Mouse (Mus musculus) ZHBTc4 (cell line): ENCODE results near the gene Snx1.

Experiments used
- DNase-seq: peaks from one replicate; pipeline ENCODE4 v3.0.0-alpha.2; 2011; ENCODE audit warnings: low read depth, low spot score

The Snx1 gene

DNA sequence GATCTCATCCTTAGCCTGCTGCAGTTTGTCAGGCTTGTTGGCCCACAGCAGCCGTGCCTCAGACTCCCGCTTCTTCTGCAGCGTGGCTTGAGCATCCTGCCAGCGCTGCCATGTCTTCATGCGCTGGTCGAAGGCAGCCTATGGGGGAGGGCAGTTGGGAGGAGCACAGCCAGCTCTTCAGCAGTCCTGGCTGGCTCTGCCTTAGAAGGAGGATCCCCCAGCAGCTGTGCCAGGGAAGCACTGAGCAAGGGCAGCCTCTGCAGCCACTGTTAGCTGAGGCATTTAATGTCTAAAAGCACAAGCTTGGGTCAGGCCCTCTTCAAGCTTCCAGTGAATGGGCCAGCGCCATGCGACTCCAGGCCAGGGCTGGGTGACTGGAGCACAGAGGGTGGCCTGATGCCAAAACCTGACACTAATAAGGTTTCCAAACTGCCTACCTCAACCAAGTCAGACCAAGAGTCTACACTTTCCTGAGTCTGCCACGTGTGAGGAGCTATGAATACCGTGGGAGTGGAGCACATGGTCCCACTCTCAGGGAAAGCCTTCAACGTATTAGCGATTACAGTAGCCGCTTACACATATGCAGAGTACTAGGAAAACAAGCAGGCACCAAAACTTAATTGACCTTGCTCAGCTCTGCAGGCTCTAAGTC is 35.7 kb downstream of the Snx1 start:
- no peak for DNase-seq

DNA sequence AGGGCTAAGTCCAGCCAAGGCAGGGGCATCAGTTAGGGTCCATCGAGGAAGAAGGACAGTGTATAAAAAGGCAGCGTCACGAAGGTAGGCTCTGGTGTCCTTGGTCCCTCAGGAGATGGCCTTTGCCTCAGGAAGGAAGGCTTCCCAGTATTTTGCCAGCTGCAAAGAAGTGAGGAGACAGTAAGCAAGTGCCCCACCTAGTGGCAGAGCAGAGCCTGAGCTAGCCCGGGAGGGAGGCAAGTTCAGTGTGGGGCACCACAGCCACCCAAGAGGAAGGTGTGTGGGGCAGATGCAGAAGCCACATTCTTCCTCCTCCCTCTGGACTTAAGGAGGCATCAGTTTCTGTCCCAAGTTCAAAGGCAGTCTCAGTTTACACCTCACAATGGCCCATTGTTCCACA is 38.0 kb downstream of the Snx1 start:
- DNase-seq = peak; percentile 87

DNA sequence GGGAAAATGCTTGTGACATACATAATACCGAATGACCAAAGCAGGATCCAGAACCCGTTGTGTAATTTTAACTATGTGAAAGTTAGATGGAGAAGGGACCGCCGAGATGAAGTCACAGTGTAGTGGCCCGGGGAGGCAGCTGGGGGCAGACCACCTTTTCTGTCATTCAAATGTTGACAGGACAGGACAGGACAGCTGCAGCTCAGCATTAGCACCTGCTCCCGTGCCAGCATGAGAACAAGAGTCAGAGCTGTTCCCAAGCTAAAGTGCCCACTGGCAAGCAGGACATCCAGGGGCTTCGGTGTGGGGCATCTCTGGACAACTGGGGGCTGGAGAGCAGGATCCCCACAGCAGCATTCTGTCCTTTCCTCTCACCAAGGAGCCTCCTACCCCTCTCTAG is 39.3 kb downstream of the Snx1 start:
- DNase-seq = no peak

DNA sequence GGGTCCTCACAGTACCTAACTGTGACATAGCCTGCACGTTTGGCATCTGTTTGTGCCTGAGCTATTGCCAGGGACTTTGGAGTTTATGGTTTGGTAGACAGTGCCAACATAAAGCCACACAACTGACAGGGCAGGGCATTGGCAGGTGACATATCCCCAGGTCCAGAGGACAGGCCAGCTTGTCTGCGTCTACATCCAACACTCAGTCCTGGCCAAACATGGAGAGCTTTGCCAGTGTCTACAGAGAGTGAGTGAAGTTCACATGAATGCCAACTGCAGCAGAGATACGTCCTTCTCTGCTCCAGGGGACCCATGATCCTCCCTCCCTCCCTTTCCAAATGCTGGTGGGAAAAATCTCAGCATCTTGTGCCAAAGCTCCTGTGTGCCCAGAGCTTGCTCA is 42.2 kb downstream of the Snx1 start:
- DNase-seq = no peak

DNA sequence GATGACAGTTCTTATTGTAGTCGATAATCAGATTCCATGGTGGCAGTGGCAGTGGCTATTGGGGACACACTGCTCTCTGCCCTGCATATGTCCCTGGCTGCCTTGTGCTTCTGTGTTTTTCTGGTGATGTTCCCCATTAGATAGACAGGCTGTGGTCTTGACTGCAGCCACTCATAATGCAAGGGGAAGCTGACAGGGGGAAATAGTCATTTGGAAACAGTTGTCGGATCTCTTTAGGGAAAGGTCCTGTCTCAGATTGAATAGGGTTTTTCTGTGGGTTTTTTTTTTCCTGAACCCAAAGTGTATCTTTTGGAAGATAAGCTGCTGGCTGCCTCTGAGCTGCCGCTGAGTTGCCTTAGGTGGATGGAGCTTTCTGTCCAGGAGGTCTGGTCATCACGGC is 44.4 kb downstream of the Snx1 start:
- DNase-seq = no peak

DNA sequence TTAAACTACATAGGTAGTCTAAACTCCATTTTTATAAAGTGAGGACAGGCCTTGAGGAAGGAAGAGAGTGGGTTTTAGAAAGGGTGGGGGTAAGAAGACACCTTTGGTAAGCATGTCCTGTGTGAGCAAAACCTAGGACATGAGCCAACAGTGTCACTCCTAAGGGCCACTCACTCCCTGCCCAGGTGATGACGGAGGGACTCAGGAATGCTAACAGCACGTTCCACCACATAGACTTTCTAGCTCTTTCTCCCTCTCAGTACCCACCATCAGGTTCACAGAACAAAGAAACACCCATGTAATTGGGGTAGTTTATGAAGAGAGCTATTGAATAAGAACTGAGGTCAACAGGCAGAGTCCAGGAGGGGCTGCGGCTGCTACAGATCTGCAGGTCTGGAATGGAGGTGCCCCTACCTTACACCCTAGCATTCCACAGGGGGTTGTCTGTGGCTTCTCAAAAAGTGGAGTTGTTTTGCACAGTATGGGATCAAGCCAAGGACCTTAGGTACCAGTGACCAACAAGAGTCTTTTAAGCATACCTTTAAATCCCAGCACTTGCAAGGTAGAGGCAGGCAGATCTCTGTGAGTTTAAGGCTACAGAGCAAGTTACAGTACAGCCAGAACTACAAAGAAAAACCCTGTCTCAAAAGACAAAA is 45.5 kb downstream of the Snx1 start:
- DNase-seq = no peak

DNA sequence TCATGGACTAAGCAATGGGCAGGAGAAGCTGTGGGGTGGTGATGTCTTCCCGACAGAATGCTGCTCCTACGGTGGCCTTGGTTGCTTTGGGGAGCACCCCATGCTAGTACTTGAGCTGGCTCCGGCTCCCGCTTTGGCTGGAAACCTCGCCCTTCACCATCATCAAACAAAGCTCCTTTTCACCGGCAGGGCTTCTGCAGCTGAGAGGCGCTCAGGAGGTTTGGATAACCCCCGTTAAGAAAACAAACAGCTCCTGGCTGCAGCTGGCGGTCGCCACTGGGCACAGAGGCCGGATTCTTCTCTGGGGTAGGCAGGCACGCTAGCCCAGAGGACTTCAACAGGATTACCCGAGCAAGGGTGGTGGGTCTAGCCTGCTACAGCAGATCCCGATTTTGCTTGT is 47.9 kb downstream of the Snx1 start:
- no peak for DNase-seq

DNA sequence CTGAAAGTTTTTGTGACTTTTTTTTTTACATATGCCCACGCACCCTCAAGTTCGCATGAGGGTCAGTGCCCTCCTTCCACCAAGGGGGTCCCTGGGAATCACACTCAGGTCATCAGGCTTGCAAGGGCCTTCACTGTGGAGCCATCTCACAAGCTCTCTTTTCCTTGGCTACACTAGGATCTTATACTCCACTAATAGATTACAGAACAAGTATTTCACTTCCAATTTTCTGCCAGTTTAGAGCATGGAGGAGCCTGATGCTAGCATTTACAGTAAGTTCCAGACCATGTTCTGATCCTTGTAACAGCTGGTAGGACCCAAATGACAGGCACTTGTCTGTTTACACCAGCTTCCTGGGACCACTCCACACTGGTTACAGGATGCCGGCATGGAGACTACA is 48.3 kb downstream of the Snx1 start:
- DNase-seq = no peak

DNA sequence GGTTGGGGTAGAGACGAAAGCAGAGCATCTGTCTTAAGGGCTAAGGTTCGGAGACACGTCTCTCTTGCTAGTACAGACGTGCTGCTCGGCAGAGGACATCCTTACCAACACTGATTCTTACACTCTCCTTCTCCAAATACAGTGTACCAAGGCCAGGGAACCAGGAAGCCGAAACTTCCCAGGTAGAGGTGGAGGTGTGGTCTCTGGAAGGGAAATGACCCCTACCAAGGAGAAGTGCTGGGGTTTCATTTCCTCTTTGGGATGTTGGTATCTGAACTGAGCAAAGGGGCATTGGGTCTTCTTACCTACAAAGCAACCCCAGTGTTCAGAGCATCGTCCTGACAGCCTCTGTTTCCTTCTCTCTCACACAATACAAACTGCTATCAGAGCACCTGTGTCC is 53.6 kb downstream of the Snx1 start:
- no peak for DNase-seq

DNA sequence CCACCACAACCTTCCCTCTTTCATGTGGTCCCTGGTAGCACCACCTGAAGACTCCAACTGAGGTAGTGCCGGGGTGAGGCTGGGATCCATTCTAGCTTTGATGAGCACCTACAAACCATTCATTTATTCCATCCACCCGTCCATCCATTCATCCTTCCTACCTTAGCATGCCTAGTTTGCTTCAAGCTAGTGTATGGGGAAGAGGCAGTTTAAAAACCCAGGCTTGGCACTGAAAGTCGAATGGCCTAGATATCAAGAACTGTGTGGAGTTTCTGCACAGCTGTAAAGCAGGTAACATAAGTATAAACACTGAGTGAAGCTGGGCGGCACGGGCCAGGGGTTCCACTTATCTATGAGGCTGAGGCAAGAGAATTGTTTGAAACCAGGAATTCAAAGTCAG is 56.2 kb downstream of the Snx1 start:
- no peak for DNase-seq

DNA sequence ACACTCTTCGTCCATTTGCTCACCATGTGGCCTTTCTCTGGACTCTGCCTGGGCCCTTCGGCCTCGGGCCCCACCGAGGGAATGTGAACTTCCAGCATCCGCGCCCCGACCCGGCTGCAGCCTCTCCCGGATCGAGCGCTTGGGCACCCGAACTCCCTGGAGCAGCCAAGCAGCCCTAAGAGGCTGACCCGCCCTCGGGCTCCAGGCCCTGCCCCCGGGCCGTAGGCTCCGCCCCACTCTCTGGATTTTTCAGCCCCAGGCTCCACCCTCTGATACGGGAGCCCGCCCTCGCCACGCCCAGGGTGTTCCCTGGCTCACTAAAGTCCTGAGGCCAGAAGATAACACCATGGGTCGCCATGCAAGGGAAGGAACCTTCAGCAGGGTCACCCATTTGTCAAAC is 56.8 kb downstream of the Snx1 start, which contains the start of gene Snx22:
Snx22 (minus strand) TSS at position 137 of the 400 bp plus-strand sequence.
- DNase-seq = peak; percentile 95

DNA sequence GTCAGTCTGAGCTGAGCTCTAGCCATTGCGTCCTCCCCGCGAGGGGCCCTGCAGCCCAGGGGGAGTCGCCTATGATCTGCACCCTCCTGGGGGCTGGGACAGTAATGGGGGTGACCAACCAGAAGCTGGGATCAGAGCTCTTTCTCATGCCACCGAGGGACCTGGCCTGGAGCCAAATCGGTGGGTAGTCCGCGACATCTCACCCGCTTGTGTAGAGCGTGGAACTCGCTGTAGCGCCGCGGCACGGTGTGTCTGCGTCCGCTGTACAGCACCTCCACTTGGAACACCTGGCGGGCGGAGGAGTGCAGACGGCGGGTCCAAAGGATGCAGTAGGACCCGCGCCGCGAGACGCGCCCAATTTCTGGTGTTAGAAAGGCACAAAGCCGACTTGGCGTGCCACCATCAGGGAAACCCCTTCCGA is 57.4 kb downstream of the Snx1 start:
- peak; percentile 60 for DNase-seq

DNA sequence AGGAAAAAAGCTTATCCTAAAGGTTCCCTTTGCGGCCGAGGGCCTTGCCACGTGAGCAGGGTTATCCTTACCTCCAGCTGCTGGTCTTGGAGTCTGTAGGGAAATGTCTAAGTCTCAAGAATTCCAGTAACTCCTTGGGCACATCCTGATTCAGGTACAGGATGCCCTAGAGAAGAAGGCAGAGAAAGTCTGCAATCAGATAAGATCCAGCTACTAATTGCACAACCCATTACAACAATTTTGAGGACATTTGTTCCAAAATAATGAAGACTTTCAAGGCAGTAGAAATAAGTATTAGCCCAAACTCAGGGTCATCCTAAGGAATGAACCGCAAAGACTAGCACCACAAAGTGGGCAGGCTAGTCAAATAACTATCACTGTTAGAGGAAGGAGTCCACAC is 58.3 kb downstream of the Snx1 start:
- no peak for DNase-seq

DNA sequence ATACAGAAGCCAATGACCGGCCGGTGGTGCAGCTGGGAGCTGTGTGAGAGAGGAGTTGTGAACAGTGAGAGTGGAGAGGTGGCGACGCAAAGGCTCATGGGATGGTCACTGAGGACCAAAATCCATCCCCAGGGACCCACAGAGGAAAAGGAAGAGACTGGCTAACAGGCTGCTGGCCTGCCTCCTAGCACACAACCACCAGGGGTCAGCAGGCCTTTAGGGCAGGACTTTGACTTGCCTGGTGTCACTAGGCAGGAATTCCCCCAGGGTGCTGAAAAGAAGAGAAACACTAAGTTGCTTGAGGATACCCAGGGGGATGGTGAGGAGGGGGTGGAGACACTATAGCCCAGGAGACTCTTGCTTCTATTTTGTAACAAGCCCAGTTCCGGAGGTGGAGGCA is 58.8 kb downstream of the Snx1 start:
- peak; percentile 69 for DNase-seq

DNA sequence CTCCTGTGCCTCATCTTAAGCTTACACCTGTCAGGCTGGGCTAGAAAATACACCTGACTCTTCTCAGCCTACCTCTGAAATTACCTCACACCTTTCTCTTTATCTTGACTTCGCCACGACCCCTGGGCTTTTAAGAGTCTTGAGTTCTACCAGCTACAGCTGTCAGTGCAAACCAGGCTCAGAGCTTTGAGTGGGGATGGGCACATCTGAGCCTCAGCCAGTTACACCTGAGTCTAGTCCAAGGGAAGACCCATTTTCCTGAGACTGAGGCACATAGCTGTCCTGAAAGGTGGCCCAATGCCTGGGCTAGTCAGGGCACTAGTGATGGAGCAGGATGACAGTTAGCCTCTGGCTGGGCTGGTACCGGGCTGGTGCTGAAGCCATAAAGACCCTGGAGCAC is 59.6 kb downstream of the Snx1 start:
- DNase-seq = no peak

DNA sequence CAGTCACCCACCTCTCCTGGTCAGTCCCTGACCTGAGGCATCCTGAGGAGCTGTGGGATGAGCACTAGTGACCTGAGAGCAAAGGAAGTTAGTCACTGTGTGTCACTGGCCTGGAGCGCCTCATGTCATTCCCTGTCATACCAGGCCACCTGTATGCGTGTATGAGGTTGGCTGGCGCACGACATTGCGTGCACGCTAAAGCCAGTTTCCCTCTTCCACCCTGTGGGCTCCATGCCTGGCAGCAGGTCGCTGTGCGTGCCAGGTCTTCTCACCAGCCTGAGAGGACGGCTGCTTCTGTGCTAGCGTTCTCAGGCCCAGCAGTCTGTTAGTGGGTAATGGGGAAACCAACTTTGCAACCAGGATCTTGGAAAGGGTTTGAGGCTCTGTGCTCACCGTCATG is 62.1 kb downstream of the Snx1 start:
- DNase-seq = no peak

DNA sequence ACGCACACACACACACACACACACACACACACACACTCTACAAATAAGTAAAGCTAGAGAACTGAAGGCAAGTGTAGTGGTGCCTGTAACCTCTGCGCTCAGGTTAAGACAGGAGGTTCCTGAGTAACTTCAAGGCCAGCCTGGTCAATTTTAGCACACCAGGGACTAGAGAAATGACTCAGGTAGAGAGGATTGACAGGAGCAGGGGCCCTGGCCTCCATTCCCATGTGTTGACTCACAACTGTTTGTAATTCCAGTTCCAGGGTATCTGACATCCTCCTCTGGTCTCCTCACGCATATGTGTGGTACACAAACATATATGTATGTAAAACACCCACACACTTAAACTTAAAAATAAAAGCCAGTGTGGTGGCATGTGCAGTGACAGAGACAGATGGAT is 62.9 kb downstream of the Snx1 start:
- no peak for DNase-seq

DNA sequence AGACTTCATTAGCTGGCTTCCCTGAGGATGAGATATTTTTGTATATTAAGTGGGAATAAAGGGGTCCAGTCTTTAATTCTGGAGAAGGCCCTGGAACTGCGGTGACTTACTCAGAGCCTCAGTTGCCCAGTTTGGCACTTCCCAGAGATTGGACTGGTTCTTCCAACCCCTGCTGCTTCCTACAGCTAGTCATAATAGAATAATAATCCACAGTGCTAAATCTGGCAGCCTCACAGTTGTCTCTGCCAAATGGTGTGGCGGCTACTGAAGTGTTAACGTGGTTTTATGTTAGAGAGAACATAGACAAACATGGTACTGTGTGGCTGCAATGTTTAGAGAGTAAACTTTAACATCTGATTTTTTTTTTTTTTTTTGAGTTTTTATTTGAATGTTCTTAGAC is 64.7 kb downstream of the Snx1 start:
- DNase-seq = no peak

DNA sequence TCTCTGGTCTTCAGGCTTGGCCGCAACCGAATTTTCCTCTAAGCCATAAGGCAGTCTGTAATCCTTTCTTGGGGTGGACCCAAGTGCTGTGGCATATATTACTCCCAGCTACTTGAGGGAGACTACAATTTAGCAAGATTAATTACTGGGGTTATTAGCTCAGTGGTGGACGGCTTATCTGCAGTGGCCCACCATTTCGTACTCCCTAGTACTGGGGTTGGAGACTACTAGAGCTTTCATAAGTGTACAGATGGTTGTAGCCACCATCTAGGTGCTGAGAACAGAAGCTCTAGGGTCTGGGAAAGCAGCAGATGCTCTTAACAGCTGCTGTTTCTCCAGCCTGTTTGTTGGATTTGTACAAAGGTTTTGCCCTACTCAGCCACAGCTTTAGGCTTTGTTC is 65.4 kb downstream of the Snx1 start:
- no peak for DNase-seq

DNA sequence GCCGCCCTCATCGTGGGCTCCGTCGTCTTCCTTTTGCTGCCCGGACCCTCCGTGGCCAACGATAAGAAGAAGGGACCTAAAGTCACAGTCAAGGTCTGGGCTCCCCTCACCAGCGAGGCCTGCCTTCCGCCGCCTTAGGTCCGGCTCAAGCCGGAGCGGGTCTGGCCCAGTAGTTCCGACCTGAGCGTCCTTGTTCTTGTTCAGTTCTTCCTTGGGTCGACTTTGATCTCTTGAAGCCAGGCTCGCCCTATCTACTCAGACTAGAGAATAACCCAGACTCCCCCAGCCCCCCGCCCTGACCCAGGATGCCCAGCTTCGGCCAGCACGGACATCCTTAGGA is 66.1 kb downstream of the Snx1 start:
- DNase-seq = no peak

DNA sequence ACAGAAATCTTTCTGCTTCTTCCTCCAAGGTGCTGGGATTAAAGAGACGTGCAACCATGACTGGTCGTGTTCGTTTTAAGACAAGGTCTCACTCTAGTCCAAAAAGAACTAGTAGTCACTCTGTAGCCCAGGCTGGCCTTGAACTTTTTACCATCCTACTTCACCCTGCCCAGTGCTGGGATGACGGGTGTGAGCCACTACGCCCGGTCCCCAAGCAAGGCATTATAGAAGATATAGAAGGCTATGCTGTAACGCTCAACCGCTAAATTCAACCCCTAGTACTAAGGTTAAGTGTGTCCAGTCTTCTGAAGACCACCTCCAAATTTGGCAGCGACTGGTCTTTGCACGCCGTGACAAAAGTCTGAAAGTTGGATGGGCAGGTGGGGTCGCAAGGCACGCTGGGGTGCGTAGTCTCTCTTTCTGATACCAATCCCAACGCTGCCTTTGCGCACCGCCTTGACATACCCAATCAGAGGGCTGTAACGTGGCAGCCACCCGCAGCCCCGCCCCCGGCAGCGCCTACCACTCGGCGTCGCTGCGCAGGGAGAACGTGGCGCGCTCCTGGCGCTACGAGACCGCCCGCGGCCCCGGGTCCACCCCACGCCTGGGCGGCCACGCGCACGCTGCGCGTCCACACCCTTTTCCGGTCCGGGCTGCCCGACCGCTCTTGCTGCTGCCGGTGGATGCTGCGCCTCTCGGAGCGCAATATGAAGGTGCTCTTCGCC is 66.6 kb downstream of the Snx1 start, which contains the start of gene Ppib:
Ppib (plus strand) TSS at position 640 of the 725 bp plus-strand sequence.
- peak; percentile 99 for DNase-seq

DNA sequence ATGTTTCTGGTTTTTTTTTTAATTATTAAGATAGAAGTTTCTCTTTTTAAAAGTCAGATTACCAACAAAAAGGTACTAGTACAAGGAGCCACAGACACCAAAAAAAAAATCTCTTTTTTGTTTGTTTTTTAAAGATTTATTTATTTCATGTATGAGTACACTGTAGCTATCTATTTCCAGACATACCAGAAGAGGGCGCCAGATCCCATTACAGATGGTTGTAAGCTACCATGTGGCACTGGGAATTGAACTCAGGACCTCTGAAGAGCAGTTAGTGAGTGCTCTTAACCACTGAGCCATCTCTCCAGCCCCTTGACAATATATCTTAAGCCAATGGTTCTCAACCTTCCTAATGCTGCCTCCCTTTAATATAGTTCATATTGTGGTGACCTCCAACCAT is 72.8 kb downstream of the Snx1 start:
- DNase-seq = no peak

DNA sequence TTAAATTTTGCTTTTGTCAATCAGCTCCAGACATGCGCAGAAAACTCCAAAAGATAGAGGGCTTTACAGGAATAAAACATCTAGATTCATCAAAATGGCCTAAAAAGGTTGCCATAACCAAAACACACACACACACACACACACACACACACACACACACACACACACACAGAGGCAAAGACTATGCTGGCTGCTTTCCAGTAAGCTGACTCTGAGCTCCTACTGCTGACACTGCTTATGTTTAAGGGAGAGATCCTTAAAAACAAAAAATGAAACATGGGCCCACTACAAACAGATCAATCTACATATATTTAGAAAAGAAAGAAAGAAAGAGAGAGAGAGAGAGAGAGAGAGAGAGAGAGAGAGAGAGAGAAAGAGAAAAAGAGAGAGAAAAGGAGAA is 73.7 kb downstream of the Snx1 start:
- no peak for DNase-seq
